Mouse (Mus musculus) G1E (cell line): ENCODE data around the gene Dppa1. TPM values are rescaled to one million over a fixed set of nuclear protein-coding genes. Genes with fewer than 3 reads are reported as not detected.

ENCODE experiments used
- ATAC-seq: 2 replicates; pipeline ENCODE4 v1.8.0; 2016; ENCODE audit warnings: mild to moderate bottlenecking; ENCODE audit not compliant: insufficient number of reproducible peaks, poor library complexity, low FRiP score, severe bottlenecking; ENCODE audit errors: extremely low read depth
- DNase-seq: peaks from one replicate; pipeline ENCODE4 v3.0.0; 2012; ENCODE audit warnings: low spot score
- H3K27me3 ChIP-seq: 2 replicates; pipeline ENCODE4 v1.6.1; 2012; ENCODE audit warnings: mild to moderate bottlenecking, low read length, inconsistent platforms; ENCODE audit not compliant: insufficient read depth
- H3K36me3 ChIP-seq: replicated peaks from 2 replicates; pipeline ENCODE3; 2012; ENCODE audit warnings: mild to moderate bottlenecking, inconsistent platforms
- H3K4me1 ChIP-seq: 2 replicates; pipeline ENCODE4 v1.6.1; 2012; ENCODE audit warnings: low read depth, low read length, inconsistent platforms, mixed read lengths; ENCODE audit not compliant: insufficient read depth
- H3K4me3 ChIP-seq: 2 replicates; pipeline ENCODE4 v1.5.1; 2012; ENCODE audit warnings: low read depth, mild to moderate bottlenecking, inconsistent platforms, low read length, moderate library complexity, mixed read lengths
- H3K9me3 ChIP-seq: replicated peaks from 2 replicates; pipeline ENCODE4 v1.6.1; 2012; ENCODE audit warnings: inconsistent platforms
- CTCF ChIP-seq: IDR thresholded peaks from 2 replicates; pipeline ENCODE4 v1.5.1; 2012; ENCODE audit warnings: low read depth, low read length, inconsistent platforms, mixed read lengths
- GATA1 ChIP-seq: IDR thresholded peaks from 2 replicates; pipeline ENCODE4 v1.6.1; 2012; ENCODE audit warnings: borderline replicate concordance, low read length, inconsistent platforms, mixed read lengths
- GATA2 ChIP-seq: IDR thresholded peaks from 2 replicates; pipeline ENCODE4 v1.6.1; 2012; ENCODE audit warnings: low read depth, low read length, inconsistent platforms, borderline replicate concordance
- POLR2AphosphoS5 ChIP-seq: IDR thresholded peaks from 2 replicates; pipeline ENCODE4 v1.6.1; 2012; ENCODE audit warnings: low read depth, low read length, inconsistent platforms; ENCODE audit not compliant: insufficient replicate concordance
- TAL1 ChIP-seq: conservative IDR thresholded peaks from 2 replicates; pipeline ENCODE4 v1.6.1; 2012; ENCODE audit warnings: low read depth, low read length, inconsistent platforms, mixed read lengths
- polyA plus RNA-seq: library from polyadenylated mRNA; stranded (reverse); fragments of >175 nt; gene quantifications from 2 replicates; pipeline ENCODE4 v1.2.3, GENCODE M21; 2012
- total RNA-seq, 2 experiments: library from RNA; stranded (forward) in 1 of 2; stranded (reverse) in 1 of 2; fragments of 200-1000 nt in 1 of 2; fragments of >200 nt in 1 of 2; fragmentation: Nextera tagmentation in 1 of 2; gene quantifications; 2 replicates each; pipeline ENCODE4 v1.2.3; 2014 to 2017

Gene Dppa1
- total and polyA plus RNA-seq, 3 experiments, result not detected

DNA sequence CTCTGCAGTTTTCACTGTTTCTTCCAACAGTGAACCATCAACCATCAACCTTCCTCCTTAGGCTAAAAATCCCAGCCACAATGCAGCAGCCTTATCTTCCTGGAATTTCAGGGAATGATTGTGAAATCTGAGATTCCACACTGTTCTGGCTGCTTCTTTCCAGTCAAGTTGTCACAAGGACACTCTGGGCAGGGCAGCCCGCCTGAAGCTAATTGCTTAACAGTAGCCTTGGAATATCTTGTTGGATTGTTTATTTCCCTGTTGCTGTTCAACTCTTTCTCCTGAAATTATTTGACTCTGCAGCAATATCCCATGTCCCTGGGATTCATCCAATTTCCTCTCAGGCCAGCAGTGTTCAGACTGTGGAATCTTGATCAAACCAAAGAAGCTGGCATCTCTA, 64.4 kb downstream of the Dppa1 start:
- Histone ChIP-seq H3K4me1 (no peaks in the 10 kb centered on the region), H3K27me3 (0 out of 2 replicates have a peak, but pooled peaks cover 2% of the 10 kb centered on the region), H3K9me3 (no peaks in the 10 kb centered on the region), H3K4me3 (no peak overlapping the region), H3K36me3 (no peaks in the 10 kb centered on the region)
- no peak for TF ChIP-seq POLR2AphosphoS5
- no peak for TF ChIP-seq TAL1
- TF ChIP-seq CTCF, result no peak
- TF ChIP-seq GATA2, result no peak
- no peak for TF ChIP-seq GATA1
- ATAC-seq, result no peak
- no peak for DNase-seq

DNA sequence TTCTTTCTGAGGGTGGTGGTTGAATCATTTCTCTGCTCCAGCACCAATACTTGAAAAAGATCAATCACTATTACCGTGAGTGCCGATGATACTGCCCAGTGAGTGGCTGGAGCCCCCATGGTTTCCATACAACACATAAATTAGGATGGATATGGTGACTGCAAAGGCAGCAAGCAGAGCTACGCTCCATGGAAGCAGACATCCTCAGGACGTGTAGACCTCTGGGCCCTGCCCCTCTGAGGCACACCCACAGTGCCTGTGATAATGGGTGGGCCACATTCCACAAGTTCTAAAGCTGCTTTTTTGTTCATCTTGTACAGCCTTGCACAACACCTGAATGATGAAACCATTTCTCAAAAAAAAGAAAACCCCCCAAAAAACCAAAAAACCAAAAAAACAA, 68.0 kb downstream of the Dppa1 start:
- ATAC-seq, result no peak
- no peak overlapping the region for H3K4me3 ChIP-seq

More for the DNA sequence above, 68.0 kb downstream of the Dppa1 start:
- TF ChIP-seq CTCF (no peak), GATA2 (no peak), POLR2AphosphoS5 (no peak), TAL1 (no peak), GATA1 (no peak)
- H3K9me3 ChIP-seq, result no peaks in the 10 kb centered on the region
- no peaks in the 10 kb centered on the region for H3K36me3 ChIP-seq
- no peak for DNase-seq
- peaks cover 4% of the 10 kb centered on the region; the same call in 1 of the 2 replicates for H3K27me3 ChIP-seq
- no peaks in the 10 kb centered on the region for H3K4me1 ChIP-seq

Other genes with a start within 250 kb of the Dppa1 start
- 1.1 and 1.7 TPM in 2 replicates for gene Itk, start 239.7 kb downstream of the Dppa1 start, total RNA-seq (2014; fragmentation: Nextera tagmentation)
- 0.44 and 1.0 TPM in 2 replicates for gene Itk, start 239.7 kb downstream of the Dppa1 start, total RNA-seq (2017)
- gene Itk, start 239.7 kb downstream of the Dppa1 start, polyA plus RNA-seq, result 0.05 TPM in 1 of 2 replicates, not detected in the other
- not detected in 2 replicates for gene Fam71b, start 232.7 kb downstream of the Dppa1 start, total RNA-seq (2014; fragmentation: Nextera tagmentation)
- gene Fam71b, start 232.7 kb downstream of the Dppa1 start, total RNA-seq (2017), result 0.49 TPM in 1 of 2 replicates, not detected in the other
- not detected in 2 replicates for gene Fam71b, start 232.7 kb downstream of the Dppa1 start, polyA plus RNA-seq
- 133 and 154 TPM in 2 replicates for gene Med7, start 192.3 kb downstream of the Dppa1 start, total RNA-seq (2014; fragmentation: Nextera tagmentation)
- 77.8 and 103 TPM in 2 replicates for gene Med7, start 192.3 kb downstream of the Dppa1 start, total RNA-seq (2017)
- 275 and 326 TPM in 2 replicates for gene Med7, start 192.3 kb downstream of the Dppa1 start, polyA plus RNA-seq
- 51.6 and 54.5 TPM in 2 replicates for gene Havcr2, start 174.3 kb downstream of the Dppa1 start, total RNA-seq (2014; fragmentation: Nextera tagmentation)
- 170 and 185 TPM in 2 replicates for gene Havcr2, start 174.3 kb downstream of the Dppa1 start, total RNA-seq (2017)
- gene Havcr2, start 174.3 kb downstream of the Dppa1 start, polyA plus RNA-seq, result 1.8 and 2.4 TPM in 2 replicates
- not detected in 2 replicates for gene Gm12169, start 105.0 kb downstream of the Dppa1 start, total RNA-seq (2014; fragmentation: Nextera tagmentation)
- not detected in 2 replicates for gene Gm12169, start 105.0 kb downstream of the Dppa1 start, total RNA-seq (2017)
- not detected in 2 replicates for gene Gm12169, start 105.0 kb downstream of the Dppa1 start, polyA plus RNA-seq
- gene BC053393, start 57.7 kb downstream of the Dppa1 start, total RNA-seq (2014; fragmentation: Nextera tagmentation), result not detected in 2 replicates
- 0.11 TPM in 1 of 2 replicates, not detected in the other for gene BC053393, start 57.7 kb downstream of the Dppa1 start, total RNA-seq (2017)
- gene BC053393, start 57.7 kb downstream of the Dppa1 start, polyA plus RNA-seq, result not detected in 2 replicates
- not detected in 2 replicates for gene Timd2, start 77.8 kb upstream of the Dppa1 start, total RNA-seq (2014; fragmentation: Nextera tagmentation)
- gene Timd2, start 77.8 kb upstream of the Dppa1 start, total RNA-seq (2017), result 0.06 TPM in 1 of 2 replicates, not detected in the other
- not detected in 2 replicates for gene Timd2, start 77.8 kb upstream of the Dppa1 start, polyA plus RNA-seq
- not detected in 2 replicates for gene Havcr1, start 105.8 kb upstream of the Dppa1 start, total RNA-seq (2014; fragmentation: Nextera tagmentation)
- gene Havcr1, start 105.8 kb upstream of the Dppa1 start, total RNA-seq (2017), result not detected in 2 replicates
- not detected in 2 replicates for gene Havcr1, start 105.8 kb upstream of the Dppa1 start, polyA plus RNA-seq
- not detected in 2 replicates for gene Timd4, start 181.5 kb upstream of the Dppa1 start, total RNA-seq (2014; fragmentation: Nextera tagmentation)
- gene Timd4, start 181.5 kb upstream of the Dppa1 start, total RNA-seq (2017), result not detected in 2 replicates
- not detected in 2 replicates for gene Timd4, start 181.5 kb upstream of the Dppa1 start, polyA plus RNA-seq